Mouse (Mus musculus): Measurements from ENCODE around the gene Gcnt3.

DNA sequence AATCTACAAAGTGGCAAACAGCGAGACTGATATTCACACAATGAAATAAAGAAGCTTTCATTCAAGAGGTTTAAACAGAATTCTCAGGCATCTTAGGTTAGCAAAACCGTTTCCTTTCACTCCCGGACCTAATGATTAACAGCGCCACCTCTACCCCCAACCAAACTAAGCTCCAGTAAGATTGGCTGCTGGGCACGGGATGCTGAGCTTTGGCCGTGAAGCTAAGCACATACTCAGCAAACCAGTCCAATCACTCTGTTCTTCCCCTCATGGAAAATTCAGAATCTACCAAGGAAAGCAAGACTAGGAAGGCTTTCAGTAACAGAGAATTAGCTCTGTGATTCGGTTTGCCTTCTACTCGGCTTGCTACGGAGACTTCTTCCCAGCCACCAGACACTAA lies 4.8 kb downstream of the Gcnt3 start:
- TF ChIP-seq CTCF (IDR thresholded peaks at IDR 0.05) (no peak), EP300 (IDR thresholded peaks at IDR 0.05; ENCODE audit: insufficient read depth, low read depth, low read length) (no peak), POLR2A (IDR thresholded peaks at IDR 0.05; ENCODE audit: insufficient read depth, low read depth, low read length) (no peak)
